Mouse (Mus musculus): ENCODE measurements around the gene Lrp5.

DNA sequence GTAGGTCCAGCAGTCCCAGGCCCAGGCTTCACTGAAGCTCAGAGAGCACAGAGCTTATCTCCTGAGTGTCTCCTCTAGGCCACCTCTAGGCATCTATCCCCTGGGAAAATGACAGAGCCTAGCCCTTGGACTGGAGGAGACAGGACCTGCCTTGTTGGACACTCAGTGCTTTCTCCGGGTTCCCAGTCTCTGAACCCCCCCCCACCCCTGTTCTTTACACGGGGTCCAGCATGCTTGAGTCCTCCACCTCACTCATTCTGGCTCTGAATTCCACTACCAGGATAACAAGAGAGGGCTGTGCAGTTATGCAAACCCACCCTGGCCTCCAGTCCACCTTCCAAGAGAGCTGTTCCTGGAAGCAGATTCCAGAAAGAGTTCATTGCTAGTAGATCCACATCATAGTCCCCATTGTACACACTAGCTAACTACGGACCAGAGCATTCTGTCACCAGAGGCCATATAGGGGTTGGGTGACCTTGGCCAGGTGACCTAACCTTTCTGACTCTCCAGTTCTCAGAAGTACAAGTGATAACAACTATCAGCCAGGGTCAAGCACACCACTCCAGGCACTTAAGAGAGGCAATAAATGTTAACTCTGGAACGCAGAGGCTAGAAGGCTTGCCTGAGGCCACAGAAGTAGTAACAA, 109.0 kb downstream of the Lrp5 start:
- TF ChIP-seq CTCF (IDR thresholded peaks at IDR 0.05; ENCODE audit: low read depth) (no peak), EP300 (optimal IDR thresholded peaks at IDR 0.05) (no peak)
